Mouse (Mus musculus): ENCODE results near the gene Slc45a2.

DNA sequence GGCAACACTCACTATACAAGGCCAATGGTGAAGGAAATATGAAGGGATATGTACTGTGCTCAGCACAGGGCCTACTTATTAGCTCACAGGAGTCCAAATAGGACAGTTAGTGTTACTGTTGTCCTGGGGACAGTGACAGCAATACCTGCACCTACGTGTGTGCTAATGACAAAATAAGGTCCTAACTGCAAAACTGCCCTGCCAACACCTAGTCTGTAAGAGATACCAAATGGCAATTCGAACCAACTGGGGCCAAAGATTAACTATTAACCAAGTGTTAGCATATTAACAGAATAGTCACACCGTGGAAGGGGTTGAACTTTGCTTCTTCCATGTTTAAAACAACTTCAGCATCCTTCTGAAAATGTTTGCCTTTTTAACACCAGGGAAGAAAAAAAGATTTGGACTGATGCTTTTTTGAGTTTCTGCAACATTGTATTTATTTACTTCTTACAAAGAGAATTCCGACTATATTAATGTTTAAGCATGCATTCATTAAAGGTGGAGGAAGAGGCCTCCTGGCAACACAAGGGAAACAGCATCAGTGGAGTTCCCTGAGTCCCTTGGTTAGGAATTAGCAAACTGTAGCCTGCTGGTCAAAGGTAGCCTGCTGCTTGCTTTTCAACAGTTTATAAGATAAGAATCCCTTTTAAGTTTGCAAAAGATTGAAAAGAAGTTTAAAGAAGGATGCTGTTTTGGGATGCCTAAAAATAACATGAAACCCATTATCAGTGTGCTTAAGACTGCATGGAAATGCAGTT lies 26.5 kb downstream of the Slc45a2 start:
- TF ChIP-seq CTCF (IDR thresholded peaks at IDR 0.05; ENCODE audit: borderline replicate concordance, control insufficient read depth, extremely low read depth, insufficient read depth, low read length, poor library complexity), result no peak
- no peak for TF ChIP-seq POLR2A (IDR thresholded peaks at IDR 0.05; ENCODE audit: control insufficient read depth, extremely low read depth, insufficient read depth, low read length, poor library complexity)
